Mouse (Mus musculus) left cerebral cortex, postnatal 25 days (tissue): ENCODE data around the gene Osbpl5. TPM values are rescaled to one million over a fixed set of nuclear protein-coding genes. Genes with fewer than 3 reads are reported as not detected.
A peak's percentile ranks its signal among the peaks of the same experiment; 100 is the strongest.
"Not testable (repeated sequence)": the region's sequence is repeated elsewhere in the genome, so short reads cannot be mapped to it uniquely, and the experiment has no call there.

Experiments
- DNase-seq, 2 experiments: peaks; one replicate each; pipeline ENCODE4 v3.0.0; 2022; ENCODE audit warnings: low spot score in 2 of 2, mixed read lengths in 1 of 2
- intact Hi-C: fragments of 180-260 bp; cut with DNase I; formaldehyde crosslinking; loops from one replicate; pipeline ENCODE4 v1.15.1; 2025
- total RNA-seq, 2 experiments: library from RNA; stranded (reverse); gene quantifications; 2 replicates each; pipeline ENCODE4 v1.2.3; 2021

Osbpl5 gene
- total RNA-seq, 2 experiments from 2014 or later, result 28.7 to 36.8 TPM

DNA sequence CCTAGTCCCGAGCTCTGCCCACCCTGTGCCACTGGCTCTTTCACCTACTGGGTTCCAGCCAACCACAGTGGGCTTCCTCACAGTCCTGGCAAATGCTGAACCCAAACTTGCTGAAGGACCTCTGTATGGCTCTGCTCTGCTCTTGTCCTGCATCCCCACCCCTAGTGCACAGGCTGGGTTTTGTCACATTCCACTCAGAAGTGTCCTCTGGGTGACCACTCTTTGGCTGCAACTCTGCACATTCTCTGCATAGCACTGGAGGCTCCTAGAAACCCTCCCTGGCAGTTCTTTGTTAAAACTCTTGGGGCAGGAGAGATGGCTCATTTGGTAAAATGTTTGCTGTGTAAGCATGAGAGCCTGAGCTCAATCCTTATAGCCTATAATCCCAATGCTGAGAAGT is 39.0 kb downstream of the Osbpl5 start:
- intact Hi-C loops, result no loop called here
- DNase-seq, result no peak

DNA sequence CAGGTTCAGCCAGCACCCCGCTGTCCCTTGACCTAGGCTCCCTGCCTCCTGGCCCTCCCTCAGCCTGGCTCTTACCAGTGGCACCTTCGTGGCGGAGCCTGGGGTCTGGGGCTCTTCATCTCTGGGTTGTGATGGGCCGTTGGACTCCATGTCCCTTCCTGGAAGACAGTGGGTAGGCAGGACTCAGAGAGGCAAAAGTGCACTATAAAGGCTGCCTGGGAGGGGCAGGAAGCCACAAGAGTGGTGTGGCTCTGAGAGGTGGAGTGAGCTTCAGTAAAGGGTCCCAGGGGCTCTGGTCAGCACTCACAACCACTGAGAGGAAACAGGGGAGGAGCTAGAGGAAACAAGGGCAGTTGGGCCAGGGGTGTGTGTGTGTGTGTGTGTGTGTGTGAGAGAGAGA is 43.4 kb downstream of the Osbpl5 start:
- intact Hi-C loops, result no loop called here
- DNase-seq, result no peak

DNA sequence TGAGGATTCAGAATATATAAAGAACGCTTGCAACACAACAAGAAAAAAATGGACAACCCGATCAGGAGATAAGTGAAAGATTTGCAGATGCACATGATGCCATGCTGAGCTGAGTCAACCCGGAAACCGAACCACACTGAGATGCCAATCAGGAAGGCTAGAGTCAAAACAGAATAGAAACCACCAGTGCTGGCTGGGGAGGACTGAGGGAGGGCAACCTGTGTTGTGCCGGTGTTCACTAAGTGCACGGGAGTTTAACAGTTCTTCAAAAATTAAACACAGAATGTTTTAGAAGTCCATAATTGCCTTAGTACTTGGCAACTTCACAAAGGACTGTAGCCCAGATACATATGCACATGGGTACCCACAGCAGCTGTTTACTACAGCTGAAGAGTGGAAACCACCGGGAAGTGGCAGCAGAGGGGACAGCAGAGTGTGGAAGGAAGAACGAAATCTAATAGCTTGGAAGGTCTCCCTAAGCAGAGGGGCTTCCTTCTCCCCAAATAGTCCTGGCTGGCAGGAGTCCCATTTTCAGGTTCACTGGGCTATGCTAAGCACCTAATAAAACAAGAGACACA is 43.9 kb downstream of the Osbpl5 start:
- no peak for DNase-seq
- intact Hi-C loops, result no loop called here

DNA sequence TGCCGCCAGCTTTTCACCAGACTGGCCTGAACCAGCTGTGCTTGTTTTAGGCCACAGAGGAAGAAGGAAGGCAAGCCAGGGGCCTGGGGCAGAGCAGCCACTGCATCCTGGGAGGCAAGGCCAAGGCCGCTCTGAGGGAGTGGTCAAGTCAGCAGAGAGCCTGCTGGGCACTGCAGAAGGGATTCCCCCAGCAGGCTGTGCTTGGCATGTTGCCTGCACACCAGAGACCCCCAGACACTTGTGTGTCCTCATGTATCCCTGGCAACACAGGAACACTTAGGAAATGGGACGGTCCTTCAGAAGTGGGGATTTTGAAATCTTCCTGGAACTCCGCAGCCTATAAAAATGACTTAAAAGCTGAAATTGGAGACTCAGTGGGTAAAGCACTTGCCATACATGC is 44.8 kb downstream of the Osbpl5 start:
- intact Hi-C loops, result no loop called here
- no peak for DNase-seq

DNA sequence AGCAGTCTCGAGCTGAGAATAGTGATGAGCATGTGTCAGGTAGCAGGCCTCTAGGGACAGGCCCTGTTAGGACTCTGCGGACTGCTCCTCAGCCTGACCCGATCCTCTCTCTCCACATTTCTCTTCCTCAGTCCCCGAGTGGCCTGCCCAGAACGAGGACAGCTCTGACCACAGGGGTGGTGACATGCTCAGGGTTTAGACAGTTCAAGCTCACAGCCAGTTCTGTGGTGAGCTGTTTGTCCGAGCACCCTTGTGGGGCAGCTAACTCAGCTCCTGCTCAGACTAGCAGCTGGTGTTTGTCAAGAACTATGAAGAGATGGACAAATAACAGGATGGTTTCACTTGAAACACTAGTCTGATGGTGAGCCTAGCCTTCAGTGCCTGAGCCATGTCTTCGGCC is 45.4 kb downstream of the Osbpl5 start:
- intact Hi-C loops, result no loop called here

DNA sequence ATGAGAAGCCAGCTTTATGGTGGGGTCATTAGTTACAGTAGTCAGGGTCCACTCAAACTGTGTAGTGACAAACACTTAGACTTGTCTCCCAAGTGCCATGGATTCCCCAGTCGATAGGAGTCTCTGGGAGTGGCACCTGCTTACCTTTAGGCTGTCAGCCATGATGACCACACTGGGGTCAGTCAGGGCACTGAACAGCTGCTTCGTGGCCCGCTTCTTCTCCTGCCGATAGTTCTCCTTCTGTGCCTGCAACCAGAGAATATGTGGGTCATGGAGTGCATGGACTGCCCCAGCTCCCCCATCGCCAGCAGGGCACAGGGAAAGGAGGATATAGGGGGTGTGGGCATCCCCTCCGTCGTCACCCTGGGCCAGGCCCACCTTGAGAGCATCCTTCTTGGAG is 47.4 kb downstream of the Osbpl5 start:
- DNase-seq, result no peak
- intact Hi-C loops, result no loop called here

More for the DNA sequence above, 45.4 kb downstream of the Osbpl5 start:
- no peak for DNase-seq

DNA sequence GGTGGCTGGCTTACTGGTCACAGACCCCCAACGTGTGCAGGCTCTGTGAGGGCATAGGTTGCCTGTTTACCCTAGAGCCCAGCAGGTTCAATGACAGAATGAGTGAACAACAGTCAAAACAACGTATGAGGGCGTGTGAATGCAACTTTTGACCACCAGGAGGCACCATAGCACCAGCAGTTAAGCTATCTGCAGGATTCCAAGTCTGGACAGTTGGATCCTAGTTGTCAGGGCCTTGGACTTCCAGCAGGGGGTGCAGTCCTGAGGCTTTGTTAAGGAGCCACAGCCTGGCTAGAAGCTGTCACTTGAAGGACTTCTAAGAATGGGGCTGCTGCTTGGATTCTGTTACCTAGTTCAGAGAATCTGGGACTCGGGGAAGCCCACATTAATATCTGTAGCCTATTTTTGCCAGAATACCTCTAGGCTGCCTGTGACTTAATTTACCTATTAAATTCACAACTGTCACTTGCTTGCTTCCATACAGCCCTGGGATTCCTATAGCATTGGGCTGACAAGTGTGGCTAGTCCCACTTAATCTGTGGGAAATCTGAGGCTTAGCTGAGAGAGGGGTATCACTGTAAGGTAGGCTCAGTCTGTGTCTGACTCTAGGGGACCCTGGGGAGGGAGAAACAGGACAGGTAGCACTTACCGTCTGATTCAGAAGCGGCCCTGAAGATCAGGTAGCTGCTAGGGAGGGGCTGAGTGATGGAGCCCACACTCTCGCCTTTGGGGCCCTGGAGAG is 49.9 kb downstream of the Osbpl5 start:
- intact Hi-C loops, result loop anchor here (1.0 kb wide), 2 partner anchors 41 to 57 kb away; no protein-coding TSS in a partner anchor
- DNase-seq, result peak; percentile 86 to 94

DNA sequence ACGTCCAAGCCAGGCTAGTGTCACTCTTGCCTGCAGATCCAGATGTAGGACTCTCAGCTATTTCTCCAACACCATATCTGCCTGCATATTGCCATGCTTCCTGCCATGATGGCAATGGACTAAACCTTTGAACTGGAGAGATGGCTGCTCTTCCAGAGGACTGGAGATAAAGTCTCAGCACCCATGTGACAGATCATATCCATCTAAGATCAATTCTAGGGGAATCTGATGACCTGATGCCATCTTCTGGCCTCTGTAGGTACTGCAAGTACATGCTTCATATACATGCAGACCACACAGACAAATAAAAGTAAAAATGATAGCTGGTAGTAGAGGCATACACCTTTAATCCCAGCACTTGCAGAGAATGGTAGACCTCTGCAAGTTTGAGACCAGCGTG is 60.6 kb downstream of the Osbpl5 start:
- peak in 1 of 2 experiments; percentile 34 for DNase-seq
- intact Hi-C loops, result loop anchor here (5.0 kb wide), 1 partner anchor 109 kb away; no protein-coding TSS in a partner anchor

DNA sequence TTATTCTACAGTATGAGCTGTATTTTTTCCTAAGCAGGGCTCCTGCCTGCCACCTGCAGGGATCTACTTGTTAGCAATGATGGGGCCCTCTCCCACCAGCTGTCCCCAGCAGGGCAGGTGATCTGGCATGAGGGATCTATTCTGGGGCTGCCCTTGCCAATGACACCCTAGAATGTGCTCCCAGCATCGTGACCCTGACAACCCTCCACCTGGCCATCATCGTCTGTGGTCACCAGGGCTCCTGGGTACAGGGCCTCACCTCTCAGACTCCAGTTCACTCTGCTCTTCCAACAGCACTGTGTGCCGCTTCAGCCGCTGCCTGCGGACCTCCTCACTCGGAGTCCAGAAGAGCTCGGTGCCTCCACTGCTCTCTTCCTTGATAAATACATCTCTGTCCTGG is 62.2 kb downstream of the Osbpl5 start:
- no peak for DNase-seq
- intact Hi-C loops, result no loop called here

DNA sequence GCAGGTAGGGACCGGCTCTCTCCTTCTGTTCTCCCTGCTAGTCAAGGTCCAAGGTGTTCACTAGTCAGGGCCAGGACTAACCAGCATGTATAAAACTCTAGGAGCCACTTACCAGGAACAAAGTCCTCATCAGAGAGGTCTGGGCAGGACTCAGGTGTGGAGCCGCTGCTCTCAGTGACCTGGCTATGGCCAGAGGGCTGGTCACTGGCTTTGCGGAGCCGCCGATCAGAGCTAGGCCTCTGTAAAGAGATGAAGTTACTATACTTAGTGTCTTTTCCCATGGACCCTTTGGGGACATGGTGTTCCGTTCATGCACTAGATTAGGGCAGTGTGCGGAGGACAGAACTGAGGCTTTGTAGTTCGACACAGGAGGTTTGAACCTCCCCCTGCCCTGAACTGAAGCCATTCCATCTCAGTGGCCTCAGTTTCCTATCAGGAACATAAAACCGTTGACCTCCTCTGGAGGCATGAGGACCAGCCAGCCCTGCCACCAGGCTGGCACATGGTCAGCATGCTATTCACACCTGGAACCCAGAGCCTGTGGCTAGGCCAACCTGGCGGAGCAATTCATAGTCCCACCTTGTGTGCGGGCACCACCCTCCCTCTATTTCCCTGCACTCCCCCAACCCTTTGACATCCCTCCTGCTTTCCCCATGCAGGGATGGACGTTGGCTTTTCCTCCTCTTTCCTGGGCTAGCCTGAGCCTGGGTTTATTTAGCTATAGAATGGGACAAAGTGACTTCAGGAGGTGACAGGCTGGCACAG is 63.9 kb downstream of the Osbpl5 start:
- DNase-seq, result no peak
- intact Hi-C loops, result no loop called here

DNA sequence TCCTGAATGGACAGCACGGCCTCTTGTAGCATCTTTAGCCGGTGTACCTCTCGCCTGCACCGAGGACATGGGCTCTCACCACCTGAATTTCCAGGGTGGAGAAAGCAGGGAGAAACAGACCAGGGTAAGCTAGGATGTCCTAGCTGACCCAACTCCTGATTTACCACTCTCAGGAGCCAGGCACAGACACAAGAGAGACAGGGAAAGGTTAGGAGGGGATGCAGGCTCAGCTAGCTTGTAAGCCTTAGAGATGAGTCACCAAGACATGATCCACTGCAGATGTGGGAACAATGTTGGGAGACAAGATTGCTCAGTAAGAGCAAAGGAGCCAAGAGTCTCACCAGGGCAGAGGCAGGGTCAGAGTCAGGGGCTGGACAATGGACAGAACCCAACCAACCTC is 64.9 kb downstream of the Osbpl5 start:
- intact Hi-C loops, result no loop called here
- no peak for DNase-seq

DNA sequence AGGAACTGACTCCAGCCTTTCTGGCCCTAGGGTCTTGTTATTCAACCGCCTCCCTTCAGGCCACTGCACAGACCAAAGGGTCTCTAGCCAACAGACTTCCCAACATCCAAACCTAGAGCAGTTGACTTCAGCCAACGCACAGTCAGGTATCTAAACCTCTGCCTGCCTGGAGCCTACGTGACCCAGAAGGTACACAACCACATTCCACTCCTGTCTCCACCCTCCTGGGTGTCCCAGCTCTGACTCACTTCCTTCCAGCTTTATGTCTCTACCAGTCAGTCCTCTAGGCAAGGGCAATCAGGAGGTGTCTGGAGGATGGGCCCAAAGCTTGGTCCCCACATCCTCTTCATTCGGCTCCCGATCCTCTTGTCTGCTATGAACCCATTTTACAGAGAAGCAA is 65.6 kb downstream of the Osbpl5 start:
- no peak for DNase-seq
- intact Hi-C loops, result no loop called here

DNA sequence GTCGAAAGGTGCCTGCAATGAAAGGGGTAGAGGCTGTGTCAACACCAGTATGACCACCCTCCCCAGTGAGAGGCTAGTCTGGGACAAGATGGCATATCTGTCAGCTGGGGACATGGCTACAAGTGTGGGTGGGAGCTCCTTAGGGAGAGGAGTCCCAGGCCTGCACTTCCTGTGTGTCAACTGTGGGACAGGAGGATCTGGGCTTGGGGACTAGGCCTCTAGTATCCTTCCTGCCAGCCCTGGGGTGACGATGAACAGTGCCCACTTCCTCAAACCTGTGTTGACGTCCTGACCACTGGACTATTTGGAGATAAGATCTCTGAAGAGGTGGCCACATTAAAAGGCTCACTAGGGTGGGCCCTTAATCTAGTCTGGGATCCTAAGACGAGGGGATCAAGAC is 66.8 kb downstream of the Osbpl5 start:
- intact Hi-C loops, result loop anchor here (5.0 kb wide), 1 partner anchor 88 kb away; the partner anchor contains the start of gene Cars
- no peak for DNase-seq

DNA sequence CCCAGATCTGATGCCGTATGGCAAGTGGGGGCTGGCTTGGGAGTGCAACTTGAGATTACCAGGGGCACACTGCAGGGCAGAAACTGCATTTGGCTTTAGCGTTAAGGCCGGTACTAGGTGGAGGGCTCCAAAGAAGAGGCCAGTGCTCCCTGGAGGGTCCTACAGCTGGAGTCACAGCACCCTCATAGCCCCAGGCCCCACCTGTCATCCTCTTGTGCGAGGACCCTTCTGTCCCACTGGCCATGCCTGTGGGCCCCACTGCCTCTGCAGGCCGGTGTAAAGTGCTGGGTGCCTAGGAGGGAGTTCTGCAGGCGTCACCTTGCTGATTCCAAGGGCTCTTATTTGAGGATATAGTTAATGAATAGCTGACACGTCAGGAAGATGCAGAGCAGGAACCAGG is 67.3 kb downstream of the Osbpl5 start:
- intact Hi-C loops, result loop anchor here (5.0 kb wide), 1 partner anchor 87 kb away; the partner anchor contains the start of gene Cars
- no peak for DNase-seq

DNA sequence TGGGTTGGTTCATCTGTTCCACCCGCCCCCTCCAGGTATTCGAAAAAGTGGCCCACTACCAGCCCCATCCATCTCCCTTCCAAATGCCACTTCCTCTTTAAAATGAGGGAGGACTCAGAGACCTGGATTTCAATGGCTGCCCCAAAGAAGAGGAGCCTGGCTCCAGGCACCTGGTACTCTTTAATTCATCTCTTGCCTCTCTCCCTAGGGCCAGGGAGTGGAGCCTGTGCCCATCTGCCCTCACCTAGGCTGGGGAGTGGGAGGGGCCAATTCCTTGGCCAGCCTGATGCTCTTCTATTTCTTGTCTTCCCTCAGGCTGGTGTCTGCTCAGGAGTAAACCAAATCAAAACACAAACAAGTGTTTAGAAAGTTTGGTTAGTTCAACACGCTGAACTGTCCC is 70.1 kb downstream of the Osbpl5 start:
- DNase-seq, result not testable (repeated sequence)
- intact Hi-C loops, result loop anchor here (5.0 kb wide), 1 partner anchor 84 kb away; the partner anchor contains the start of gene Cars

DNA sequence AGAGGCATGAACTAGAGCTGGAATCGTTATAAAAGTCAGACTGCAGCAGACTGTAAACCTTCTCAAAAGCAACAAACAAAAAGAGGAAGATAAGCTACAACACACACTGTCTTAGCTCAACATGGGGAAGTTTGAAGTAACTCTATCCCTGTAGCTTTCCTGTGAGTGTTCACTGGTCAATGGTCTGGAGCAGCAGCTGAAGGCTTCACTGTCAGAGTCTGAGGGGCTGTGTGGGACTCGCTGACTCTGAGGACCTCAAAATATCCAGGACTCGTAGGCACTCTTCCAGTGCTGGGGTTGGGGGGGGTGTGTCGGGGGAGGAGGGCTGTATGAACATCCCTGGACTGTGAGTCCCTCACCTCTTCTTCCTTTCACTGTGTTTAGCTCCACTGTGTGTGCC is 70.6 kb downstream of the Osbpl5 start:
- DNase-seq, result not testable (repeated sequence)
- intact Hi-C loops, result loop anchor here (5.0 kb wide), 1 partner anchor 84 kb away; the partner anchor contains the start of gene Cars

DNA sequence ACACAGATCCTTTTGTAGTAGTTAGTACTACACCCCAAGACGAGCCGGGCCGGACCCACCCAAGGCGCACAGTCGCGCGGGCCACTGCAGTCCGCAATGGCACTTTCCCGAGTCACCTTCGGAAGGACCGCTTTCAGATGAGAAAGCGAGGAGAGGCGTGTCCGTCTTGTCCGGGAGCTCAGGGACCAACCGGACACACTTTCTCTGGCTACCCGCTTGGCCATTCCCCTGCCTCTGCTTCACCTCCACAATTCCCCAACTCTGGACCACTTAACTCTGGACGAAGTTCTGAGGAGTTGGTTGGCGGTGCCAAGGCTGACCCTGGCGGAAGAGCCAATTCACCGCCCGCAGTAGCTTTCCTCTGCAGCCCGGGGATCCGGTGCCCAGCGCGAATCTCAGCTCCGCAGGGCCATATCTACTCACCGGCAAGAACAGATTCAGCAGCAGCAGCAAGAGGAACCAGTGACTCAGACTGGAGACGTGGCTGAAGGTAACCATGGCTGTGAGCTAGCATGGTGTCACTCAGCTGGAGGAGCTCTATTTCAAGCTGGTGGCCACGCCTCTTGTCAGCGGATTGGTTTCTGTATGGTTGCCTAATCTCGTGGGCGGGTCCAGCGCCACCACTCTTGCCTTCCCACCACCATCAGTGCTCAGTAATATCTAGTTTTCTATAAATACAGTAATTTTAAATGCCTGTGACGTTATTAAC is 71.3 kb downstream of the Osbpl5 start, which contains the start of gene Tnfrsf23:
Gene Tnfrsf23, minus strand, starts transcription at position 514 of the 709 bp plus-strand sequence.
- peak; percentile 76 to 92 for DNase-seq
- intact Hi-C loops, result loop anchor here (5.0 kb wide), 1 partner anchor 83 kb away; the partner anchor contains the start of gene Cars

DNA sequence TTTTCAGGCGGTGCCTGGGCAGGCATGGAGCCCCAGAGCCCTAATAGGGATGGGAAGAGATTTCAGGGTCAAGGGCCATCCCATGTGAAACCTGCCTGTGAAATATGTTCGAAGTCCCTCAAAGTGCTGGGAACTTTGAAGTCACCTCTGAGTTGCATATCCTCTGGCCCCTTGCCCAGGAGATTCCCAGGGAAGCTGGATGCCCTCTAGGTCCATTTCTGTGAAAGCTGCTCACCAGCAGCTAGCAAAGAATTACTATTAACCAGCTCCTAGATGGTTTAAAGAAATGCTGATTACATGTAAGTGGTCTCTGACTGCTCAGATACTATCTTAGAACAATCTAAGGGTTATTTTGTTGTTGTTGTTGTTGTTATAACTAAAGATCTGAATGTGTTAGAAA is 72.2 kb downstream of the Osbpl5 start:
- DNase-seq, intact Hi-C loops: not testable (repeated sequence)

DNA sequence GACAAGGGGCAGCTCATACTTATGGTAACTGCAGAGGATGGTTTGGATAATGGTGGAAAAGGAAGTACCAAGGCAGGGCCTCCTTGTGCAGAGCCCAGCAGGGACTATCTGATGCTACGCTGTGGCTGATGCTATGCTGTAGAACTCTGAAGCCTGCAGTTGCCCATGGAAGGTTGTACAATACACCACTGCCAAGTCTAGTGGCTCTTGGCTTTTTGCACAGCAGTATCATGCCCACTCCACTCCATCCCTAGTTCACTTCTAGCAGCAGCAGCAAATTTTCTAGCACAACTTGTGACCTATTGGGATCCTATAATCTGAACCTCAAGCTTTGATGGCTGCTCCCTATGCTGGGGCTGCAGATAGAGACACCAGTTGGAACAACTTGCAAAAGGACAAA is 75.2 kb downstream of the Osbpl5 start:
- intact Hi-C loops, result loop anchor here (2.0 kb wide), 1 partner anchor 39 kb away; no protein-coding TSS in a partner anchor
- DNase-seq, result no peak
